Mouse (Mus musculus) left cerebral cortex, adult 8-10 months (tissue): ENCODE measurements around the gene Gm10392. TPM values are rescaled to one million over a fixed set of nuclear protein-coding genes. Genes with fewer than 3 reads are reported as not detected.

Experiments
- DNase-seq, 2 experiments: peaks; one replicate each; pipeline ENCODE4 v3.0.0; 2022; ENCODE audit warnings: low spot score in 2 of 2
- total RNA-seq, 4 experiments: library from RNA; stranded (reverse); gene quantifications; 2 replicates each; pipeline ENCODE4 v1.2.4; 2022

The Gm10392 gene
- total RNA-seq, 4 experiments from 2014 or later, result 0.21 TPM; not detected in 3

- peak in 1 of 2 experiments; percentile 80 for DNase-seq
Measured at GRCm38 (mm10) chr11:77508068-77509021, 10.7 kb downstream of the Gm10392 start.

DNA sequence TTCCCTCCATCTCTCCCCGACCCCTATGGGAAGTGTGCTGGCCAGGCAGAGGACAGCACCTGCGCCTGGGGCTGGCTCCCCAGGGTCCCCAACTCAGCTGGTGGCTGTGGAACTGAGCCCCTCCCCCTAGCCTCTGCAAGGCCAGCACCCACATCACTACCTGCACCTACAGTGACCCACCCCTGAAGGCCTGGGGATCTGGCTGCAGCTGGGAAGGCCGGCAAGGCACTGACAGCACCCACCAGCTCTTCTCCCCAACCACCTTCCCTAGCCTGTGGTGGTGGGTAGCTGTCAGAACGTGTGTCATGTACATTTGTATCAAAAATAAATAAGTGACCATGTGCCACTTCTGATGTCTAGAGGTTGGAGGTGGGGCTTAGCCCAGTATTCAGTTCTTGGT lies 11.6 kb downstream of the Gm10392 start:
- no peak for DNase-seq

DNA sequence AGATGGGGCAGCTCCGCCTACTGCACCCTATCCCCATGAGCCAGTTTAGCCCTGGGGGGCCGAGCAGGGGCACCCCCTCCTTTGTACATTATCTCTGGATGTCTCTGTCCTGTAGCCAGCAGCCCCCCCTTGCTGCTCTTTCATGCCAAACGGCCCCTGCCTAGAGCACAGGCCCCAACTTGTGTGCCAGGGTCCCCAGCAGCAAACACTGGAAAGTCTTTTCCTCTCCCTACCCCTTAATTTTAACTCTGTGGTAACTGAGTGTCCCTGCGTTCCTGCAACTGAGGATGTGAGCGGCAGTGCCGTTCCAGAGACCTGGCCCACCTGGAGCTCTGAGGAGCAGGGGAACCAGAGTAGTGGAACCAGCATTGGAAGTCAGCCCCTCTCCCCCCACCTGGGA lies 12.1 kb downstream of the Gm10392 start:
- no peak for DNase-seq

- no peak for DNase-seq
Measured at GRCm38 (mm10) chr11:77506273-77506672, 12.7 kb downstream of the Gm10392 start.

DNA sequence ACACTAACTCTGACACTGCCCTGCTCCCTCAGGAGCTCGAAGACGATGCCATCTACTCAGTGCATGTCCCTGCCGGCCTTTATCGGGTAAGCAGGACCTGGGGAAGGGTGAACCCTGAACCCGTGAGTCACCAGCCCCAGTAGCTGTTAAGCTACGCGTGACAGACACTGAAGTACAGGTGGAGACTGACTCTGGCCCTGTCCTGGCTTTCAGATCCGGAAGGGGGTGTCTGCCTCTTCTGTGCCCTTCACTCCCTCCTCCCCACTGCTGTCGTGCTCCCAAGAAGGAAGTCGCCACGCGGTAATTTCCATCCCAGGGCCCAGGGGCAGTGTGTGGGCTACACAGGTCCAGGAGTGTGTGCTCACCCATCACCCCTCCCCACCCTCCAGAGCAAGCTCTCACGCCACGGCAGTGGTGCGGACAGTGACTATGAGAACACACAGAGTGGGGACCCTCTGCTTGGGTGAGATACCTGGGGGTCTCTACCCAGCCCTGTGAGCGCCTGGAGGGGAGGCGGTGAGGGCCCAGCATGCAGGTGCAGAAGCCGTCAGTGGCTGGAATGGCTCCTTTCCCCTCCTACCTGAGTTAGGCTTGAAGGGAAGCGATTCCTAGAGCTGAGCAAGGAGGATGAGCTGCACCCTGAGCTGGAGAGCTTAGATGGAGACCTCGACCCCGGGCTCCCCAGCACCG lies 13.6 kb downstream of the Gm10392 start:
- peak in 1 of 2 experiments; percentile 28 for DNase-seq

- DNase-seq, result peak in 1 of 2 experiments; percentile 15
Measured at GRCm38 (mm10) chr11:77504377-77504776, 14.6 kb downstream of the Gm10392 start.

- peak in 1 of 2 experiments; percentile 32 for DNase-seq
Measured at GRCm38 (mm10) chr11:77503511-77503910, 15.5 kb downstream of the Gm10392 start.

GRCm38 (mm10) chr11:77502481-77502880 lies 16.5 kb downstream of the Gm10392 start:
- DNase-seq, result no peak

DNA sequence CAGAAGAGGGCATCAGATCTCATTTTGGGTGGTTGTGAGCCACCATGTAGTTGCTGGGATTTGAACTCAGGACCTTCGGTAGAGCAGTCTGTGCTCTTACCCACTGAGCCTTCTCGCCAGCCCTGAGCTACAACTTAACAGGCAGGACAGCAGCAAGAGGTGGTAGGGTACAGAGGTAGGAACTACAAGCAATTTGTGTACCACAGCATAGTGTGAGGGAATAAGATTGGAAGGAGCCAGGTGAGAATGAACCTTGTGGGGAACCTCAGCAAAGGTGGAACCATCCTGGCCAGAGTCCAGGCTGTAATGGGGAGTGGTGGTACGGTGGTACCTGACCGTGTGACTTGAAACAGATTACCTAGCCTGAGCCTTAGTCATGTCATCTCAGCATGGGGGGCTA lies 17.0 kb downstream of the Gm10392 start:
- no peak for DNase-seq

DNA sequence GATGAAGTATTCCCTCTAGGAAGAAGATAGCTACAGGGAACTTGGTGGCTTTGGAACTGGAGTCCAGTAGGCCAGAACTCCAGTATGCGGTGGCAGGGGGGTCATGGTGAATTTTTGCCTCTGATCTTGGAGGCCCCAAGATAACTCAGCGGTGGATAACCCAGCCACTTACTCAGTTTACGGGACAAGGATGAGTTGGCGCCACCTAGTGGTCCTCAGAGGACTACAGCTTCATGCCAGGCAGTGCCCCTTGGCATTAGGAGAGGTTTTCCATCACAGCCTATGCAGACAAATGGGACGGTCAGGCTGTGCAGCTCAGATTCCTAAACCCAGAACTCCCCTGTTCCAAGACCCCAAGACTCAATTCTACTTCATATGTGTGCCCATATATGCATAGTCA lies 17.6 kb downstream of the Gm10392 start:
- DNase-seq, result peak in 1 of 2 experiments; percentile 74

- peak in 1 of 2 experiments; percentile 81 for DNase-seq
Measured at GRCm38 (mm10) chr11:77500361-77501325, 18.4 kb downstream of the Gm10392 start.

GRCm38 (mm10) chr11:77499354-77499753 lies 19.6 kb downstream of the Gm10392 start:
- DNase-seq, result no peak

GRCm38 (mm10) chr11:77498261-77499139 lies 20.5 kb downstream of the Gm10392 start:
- DNase-seq, result no peak

GRCm38 (mm10) chr11:77497851-77498250 lies 21.1 kb downstream of the Gm10392 start:
- no peak for DNase-seq

GRCm38 (mm10) chr11:77497341-77497756 lies 21.6 kb downstream of the Gm10392 start:
- no peak for DNase-seq

- no peak for DNase-seq
Measured at GRCm38 (mm10) chr11:77495507-77495906, 23.5 kb downstream of the Gm10392 start.

DNA sequence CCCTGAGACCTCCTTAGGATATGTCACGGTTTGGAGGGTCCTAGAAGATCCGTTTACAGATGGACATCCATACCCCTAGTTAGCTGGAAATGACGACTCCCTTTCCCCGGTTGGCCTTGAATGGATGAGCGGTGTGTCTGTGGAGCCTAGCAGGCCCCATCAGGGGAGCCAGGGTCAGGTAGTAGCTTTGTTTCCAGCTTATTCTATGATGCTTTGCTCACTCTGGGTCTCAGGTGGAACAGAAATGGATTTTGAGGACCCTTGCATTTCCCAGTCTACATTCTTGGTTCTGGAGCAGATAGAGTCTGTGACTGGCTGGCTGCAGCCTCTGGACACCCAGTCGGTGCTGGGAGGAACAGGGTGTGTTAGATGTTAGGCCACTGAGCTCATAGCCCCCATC lies 24.2 kb downstream of the Gm10392 start:
- no peak for DNase-seq

DNA sequence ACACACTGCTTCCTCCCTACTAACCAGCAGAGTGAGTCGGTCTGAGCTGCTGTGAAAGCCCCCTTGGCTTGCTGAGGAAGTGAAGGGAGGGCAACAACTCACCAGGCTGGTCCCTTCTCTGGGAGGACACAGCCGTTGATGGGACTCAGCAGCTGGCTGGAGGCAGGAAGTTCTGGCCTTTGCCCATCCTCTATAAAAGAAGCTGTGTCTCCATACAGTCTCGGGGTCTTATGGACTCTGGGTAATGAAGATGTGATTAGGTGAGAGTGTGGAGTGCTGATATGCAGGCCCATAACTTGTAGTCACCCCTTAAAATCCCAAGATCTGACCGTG lies 24.7 kb downstream of the Gm10392 start:
- no peak for DNase-seq

GRCm38 (mm10) chr11:77493512-77494343 lies 25.3 kb downstream of the Gm10392 start, which contains the start of gene Git1:
Gene Git1, plus strand, starts transcription at chr11:77493562.
- DNase-seq, result peak in 1 of 2 experiments; percentile 81
